Mouse (Mus musculus) liver, adult 2 months (tissue): ENCODE measurements at regions not wholly inside any gene's neighbourhood (a gene's known extent, or its start where the extent isn't known, plus 50 kb on each side); places are given as distances from the start of the nearest gene placed in this dataset.

ENCODE experiments used
- CTCF ChIP-seq: fragments of 200-500 bp; IDR thresholded peaks from 2 replicates; pipeline ENCODE4 v1.5.1; 2011; ENCODE audit warnings: low read depth, low read length, control low read depth
- POLR2A ChIP-seq: fragments of 200-500 bp; IDR thresholded peaks from 2 replicates; pipeline ENCODE4 v1.6.1; 2011; ENCODE audit warnings: low read length, control low read depth; ENCODE audit not compliant: insufficient read depth; ENCODE audit errors: extremely low read depth

- TF ChIP-seq CTCF (no peak), POLR2A (no peak)
Observed at GRCm38 (mm10) chr14:25375001-25375400, 84.0 kb upstream of the Zmiz1 start.
